Mouse (Mus musculus): Measurements from ENCODE around the gene Fcgr3. TPM values are rescaled to one million over a fixed set of nuclear protein-coding genes. Genes with fewer than 3 reads are reported as not detected.
"Not testable (repeated sequence)": the region's sequence is repeated elsewhere in the genome, so short reads cannot be mapped to it uniquely, and the experiment has no call there.

The Fcgr3 gene
- total RNA-seq (2021) (10 to 100 TPM; 12.1 to 12.7 TPM), polyA plus RNA-seq (2012; rRNA removed) (11.5 and 12.6 TPM in 2 replicates)
- long read RNA-seq, transcript Fcgr3-201 (5 exons, 1,347 nt), result major isoform, 6 of 10 reads
- long read RNA-seq, partial matches to known transcripts, result 1 of 10 reads
- long read RNA-seq, other reads (novel, unspliced or antisense), result 1 of 10 reads

DNA sequence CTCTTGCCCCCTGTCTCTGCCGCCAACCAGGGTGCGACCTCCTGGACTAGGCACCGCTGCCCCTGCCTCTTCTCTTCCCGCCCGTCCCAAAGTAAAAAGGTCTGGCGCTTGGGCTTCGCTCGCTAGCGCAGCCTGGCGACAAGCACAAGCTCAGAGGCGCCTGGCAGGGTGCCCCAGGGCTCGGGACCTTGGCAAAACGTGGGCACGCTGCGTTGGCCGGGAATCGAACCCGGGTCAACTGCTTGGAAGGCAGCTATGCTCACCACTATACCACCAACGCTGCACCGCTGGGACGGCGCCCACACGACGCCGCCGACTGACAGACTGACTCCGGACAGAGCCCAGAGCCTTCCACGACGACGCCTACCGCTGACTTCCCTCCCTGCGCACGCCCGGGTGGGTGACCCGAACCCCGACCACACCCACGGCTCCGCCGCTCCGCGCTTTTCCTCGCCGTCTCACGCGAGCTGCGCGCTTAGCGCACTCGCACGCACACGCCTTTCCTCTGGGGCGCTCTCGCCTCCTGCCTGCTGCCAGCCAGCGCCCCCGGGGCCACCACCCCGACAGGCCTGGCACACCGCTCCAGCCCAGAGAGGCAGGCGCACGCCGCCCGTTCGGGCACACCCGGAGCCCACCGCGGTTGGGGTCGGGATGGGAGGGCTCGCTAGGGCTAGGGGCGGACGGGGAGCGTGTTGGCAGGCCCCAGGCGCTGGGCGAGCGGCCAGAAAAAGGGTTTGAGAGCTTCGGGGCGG, at the start of gene Fcgr3:
Gene Fcgr3, minus strand, starts transcription at position 445 of the 752 bp plus-strand sequence.
- H3K79me2 ChIP-seq (replicated peaks; ENCODE audit: control insufficient read depth, insufficient read depth, low read length); H3K36me3 ChIP-seq (ENCODE audit: control insufficient read depth, insufficient read depth, low read length); H3K4me1 ChIP-seq (ENCODE audit: control insufficient read depth, insufficient read depth, low read length); H3K27ac ChIP-seq; H3K9ac ChIP-seq (ENCODE audit: low read depth, low read length); intact Hi-C loops (cut with DNase I): not testable (repeated sequence)
- H3K27me3 ChIP-seq (ENCODE audit: control insufficient read depth, insufficient read depth, low read length), result peaks cover 12% of the 10 kb centered on the region
- TF ChIP-seq CTCF (IDR thresholded peaks at IDR 0.05), result peak; percentile 53
- DNase-seq, result peak; percentile 88 to 89
- H3K4me3 ChIP-seq, result peak within 1 kb of the TSS; percentile 47
- 2% methylated on average over 46 of the region's 75 CpGs for WGBS

DNA sequence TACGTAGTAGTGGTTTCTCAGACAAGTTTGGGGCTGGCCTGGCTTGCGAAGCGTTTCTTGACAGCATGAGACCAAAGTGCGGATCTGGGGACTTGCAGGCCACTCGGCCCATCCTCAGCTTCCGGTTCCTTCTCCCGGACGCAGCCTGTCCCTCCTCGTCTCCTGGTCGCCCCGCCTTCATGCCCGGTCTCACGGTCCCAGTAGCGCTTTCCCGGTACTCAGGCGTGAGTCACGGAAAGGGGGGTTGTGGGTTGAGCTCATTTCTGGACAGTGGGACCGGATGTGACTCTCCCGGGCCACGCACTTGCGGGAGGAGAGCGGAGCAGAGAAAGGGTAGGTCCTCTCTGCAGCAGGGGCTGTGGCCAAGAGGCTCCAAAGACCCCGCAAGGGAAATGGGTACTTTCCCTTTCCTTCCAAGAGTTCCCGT, 49.2 kb upstream of the Fcgr3 start, which contains the start of gene Cfap126:
Gene Cfap126, plus strand, starts transcription at position 46 of the 427 bp plus-strand sequence.
- no peaks in the 10 kb centered on the region for H3K79me2 ChIP-seq (replicated peaks; ENCODE audit: control insufficient read depth, insufficient read depth, low read length)
- H3K27ac ChIP-seq, result peak within 1 kb of the TSS; percentile 88
- peaks cover 3% of the 10 kb centered on the region for H3K4me1 ChIP-seq (ENCODE audit: control insufficient read depth, insufficient read depth, low read length)
- peak within 1 kb of the TSS; percentile 68 for H3K9ac ChIP-seq (ENCODE audit: low read depth, low read length)
- intact Hi-C loops (cut with DNase I), result loop anchor here (5.0 to 10.0 kb wide), 2 partner anchors 213 to 361 kb away; partner anchors contain the start of gene Dedd
- no peaks in the 10 kb centered on the region for H3K27me3 ChIP-seq (ENCODE audit: control insufficient read depth, insufficient read depth, low read length)
- TF ChIP-seq POLR2A (IDR thresholded peaks at IDR 0.05; ENCODE audit: insufficient read depth, low read depth, low read length), result peak; percentile 97
- peak; percentile 39; the same call in 1 of the 2 replicates for TF ChIP-seq EP300 (IDR thresholded peaks at IDR 0.05; ENCODE audit: insufficient read depth, low read depth, low read length)
- TF ChIP-seq CTCF (IDR thresholded peaks at IDR 0.05), result no peak
- H3K4me3 ChIP-seq, result peak within 1 kb of the TSS; percentile 79
- under 1% methylated on average over 24 of the region's 24 CpGs for WGBS
- DNase-seq, result peak; percentile 87 to 93
- 0 out of 2 replicates have a peak, but pooled peaks cover 2% of the 10 kb centered on the region for H3K36me3 ChIP-seq (ENCODE audit: control insufficient read depth, insufficient read depth, low read length)

DNA sequence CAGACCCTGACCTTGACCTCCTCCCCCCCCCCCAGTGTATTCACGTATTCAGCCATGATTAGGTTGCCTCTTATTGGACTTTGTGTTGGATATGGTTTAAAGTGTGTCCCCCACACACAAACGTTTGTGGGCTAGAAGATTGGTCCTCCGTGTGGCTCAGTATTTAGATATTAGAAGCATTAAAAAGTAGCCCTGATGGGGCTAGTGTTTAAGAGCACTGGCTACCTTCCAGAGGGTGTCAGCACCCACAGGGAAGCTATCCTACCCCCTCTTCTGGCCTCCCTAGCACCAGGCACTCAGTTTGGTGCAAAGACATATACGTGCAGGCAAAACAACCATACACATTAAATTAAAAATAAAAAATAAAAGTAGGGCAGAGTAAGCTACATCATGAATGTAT, 48.3 kb upstream of the Fcgr3 start:
- intact Hi-C loops (cut with DNase I), result loop anchor here (5.0 to 10.0 kb wide), 2 partner anchors 214 to 362 kb away; partner anchors contain the start of gene Dedd
- Histone ChIP-seq H3K4me3 (no peak overlapping the region), H3K9ac (ENCODE audit: low read depth, low read length) (no peak overlapping the region), H3K27ac (peak overlapping the region; percentile 88), H3K4me1 (ENCODE audit: control insufficient read depth, insufficient read depth, low read length) (peaks cover 3% of the 10 kb centered on the region), H3K79me2 (replicated peaks; ENCODE audit: control insufficient read depth, insufficient read depth, low read length) (no peaks in the 10 kb centered on the region), H3K27me3 (ENCODE audit: control insufficient read depth, insufficient read depth, low read length) (no peaks in the 10 kb centered on the region), H3K36me3 (ENCODE audit: control insufficient read depth, insufficient read depth, low read length) (0 out of 2 replicates have a peak, but pooled peaks cover 2% of the 10 kb centered on the region)
- TF ChIP-seq EP300 (IDR thresholded peaks at IDR 0.05; ENCODE audit: insufficient read depth, low read depth, low read length) (no peak), CTCF (IDR thresholded peaks at IDR 0.05) (no peak), POLR2A (IDR thresholded peaks at IDR 0.05; ENCODE audit: insufficient read depth, low read depth, low read length) (no peak)
- DNase-seq, result no peak
- WGBS, result 84% methylated on average over 4 of the region's 4 CpGs

DNA sequence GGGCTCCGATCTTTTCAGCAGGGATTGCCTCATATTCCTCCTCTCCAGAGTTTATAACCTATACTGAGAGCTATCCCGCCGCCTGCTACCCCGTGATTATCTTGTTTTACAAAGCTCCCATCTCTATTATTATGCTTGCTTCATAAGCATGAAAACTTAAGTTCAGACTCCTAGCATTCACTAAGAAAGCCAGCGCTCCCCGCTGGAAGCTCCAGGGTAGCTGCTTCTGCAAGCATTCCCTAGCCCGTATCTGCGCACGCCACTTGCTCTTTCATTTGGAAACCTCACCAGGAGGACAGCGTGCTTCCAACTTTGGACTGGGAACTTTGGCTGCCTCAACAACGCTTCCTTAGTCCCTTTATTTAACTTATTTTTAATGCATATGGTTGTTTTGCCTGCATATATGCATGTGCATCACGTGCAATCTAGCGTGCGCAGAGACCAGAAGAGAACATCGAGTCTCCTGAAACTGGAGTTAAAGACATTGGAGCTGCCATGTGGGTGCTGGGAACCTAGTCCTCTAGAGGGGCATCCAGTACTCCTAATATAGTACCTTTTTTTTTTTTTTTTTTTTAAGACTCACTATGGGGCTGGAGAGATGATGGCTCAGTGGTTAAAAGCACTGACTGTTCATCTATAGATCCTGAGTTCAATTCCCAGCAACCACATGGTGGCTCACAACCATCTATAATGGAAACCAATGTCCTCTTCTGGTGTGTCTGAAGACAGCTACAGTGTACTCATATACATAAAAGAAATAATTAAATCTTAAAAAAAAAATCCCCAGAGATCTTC, 47.2 kb upstream of the Fcgr3 start:
- Histone ChIP-seq H3K79me2 (replicated peaks; ENCODE audit: control insufficient read depth, insufficient read depth, low read length) (no peaks in the 10 kb centered on the region), H3K27me3 (ENCODE audit: control insufficient read depth, insufficient read depth, low read length) (no peaks in the 10 kb centered on the region), H3K4me3 (peak overlapping the region; percentile 86), H3K36me3 (ENCODE audit: control insufficient read depth, insufficient read depth, low read length) (0 out of 2 replicates have a peak, but pooled peaks cover 2% of the 10 kb centered on the region), H3K4me1 (ENCODE audit: control insufficient read depth, insufficient read depth, low read length) (peaks cover 3% of the 10 kb centered on the region), H3K9ac (ENCODE audit: low read depth, low read length) (peak overlapping the region; percentile 68), H3K27ac (peak overlapping the region; percentile 82)
- no peak for TF ChIP-seq POLR2A (IDR thresholded peaks at IDR 0.05; ENCODE audit: insufficient read depth, low read depth, low read length)
- TF ChIP-seq EP300 (IDR thresholded peaks at IDR 0.05; ENCODE audit: insufficient read depth, low read depth, low read length), result no peak
- DNase-seq, result peak; percentile 63 to 69
- intact Hi-C loops (cut with DNase I), result loop anchor here (1.0 to 10.0 kb wide), 7 partner anchors 10 to 363 kb away; partner anchors contain the start of genes Dedd and Ppox
- WGBS, result 3% methylated on average over 15 of the region's 15 CpGs

DNA sequence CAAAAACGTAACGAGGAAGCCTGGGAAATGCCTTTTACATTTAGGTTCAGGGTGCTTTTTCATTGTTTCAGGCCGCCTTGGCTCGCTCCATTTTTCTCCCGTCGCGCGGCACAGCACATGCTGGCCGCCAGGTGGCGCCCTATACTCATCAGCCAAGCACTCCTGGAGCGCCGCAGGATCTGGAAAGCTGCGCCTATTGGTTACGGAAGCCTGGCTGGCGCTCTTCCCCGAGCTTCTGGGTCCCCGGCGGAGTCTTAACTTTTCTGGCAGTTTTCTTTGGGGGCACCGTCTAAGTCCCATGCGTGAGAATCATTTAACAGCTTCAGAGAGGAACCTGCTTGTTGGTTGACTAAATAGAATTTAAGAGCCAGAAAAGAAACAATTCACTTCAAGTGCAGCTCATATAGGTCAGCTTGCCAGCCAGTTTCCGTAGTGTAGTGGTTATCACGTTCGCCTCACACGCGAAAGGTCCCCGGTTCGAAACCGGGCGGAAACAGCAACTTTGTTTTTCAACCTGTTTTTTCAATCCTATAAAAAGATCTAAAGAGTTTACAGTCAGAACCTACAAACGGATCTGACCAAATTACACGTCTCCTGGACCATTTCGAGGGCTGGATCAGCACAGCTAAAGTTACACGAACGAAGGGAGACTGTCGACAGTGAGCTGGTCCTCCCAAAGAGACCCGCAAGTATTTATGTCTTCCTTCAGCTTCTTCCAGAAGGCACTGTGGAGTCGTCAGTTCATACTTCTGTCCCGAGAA, 46.5 kb upstream of the Fcgr3 start:
- H3K9ac ChIP-seq (ENCODE audit: low read depth, low read length), result peak overlapping the region; percentile 68
- no peaks in the 10 kb centered on the region for H3K27me3 ChIP-seq (ENCODE audit: control insufficient read depth, insufficient read depth, low read length)
- intact Hi-C loops (cut with DNase I), result loop anchor here (1.0 to 10.0 kb wide), 7 partner anchors 9 to 364 kb away; partner anchors contain the start of genes Dedd and Ppox
- H3K4me1 ChIP-seq (ENCODE audit: control insufficient read depth, insufficient read depth, low read length), result peaks cover 3% of the 10 kb centered on the region
- peak; percentile 93 to 94 for DNase-seq
- peak overlapping the region; percentile 86 for H3K4me3 ChIP-seq
- under 1% methylated on average over 38 of the region's 38 CpGs for WGBS
- H3K27ac ChIP-seq, result peak overlapping the region; percentile 82
- peak; percentile 77; the same call in 1 of the 2 replicates for TF ChIP-seq EP300 (IDR thresholded peaks at IDR 0.05; ENCODE audit: insufficient read depth, low read depth, low read length)
- no peak; the same call in 1 of the 2 replicates for TF ChIP-seq CTCF (IDR thresholded peaks at IDR 0.05)
- H3K36me3 ChIP-seq (ENCODE audit: control insufficient read depth, insufficient read depth, low read length), result 0 out of 2 replicates have a peak, but pooled peaks cover 2% of the 10 kb centered on the region
- no peaks in the 10 kb centered on the region for H3K79me2 ChIP-seq (replicated peaks; ENCODE audit: control insufficient read depth, insufficient read depth, low read length)
